Mouse (Mus musculus) urinary bladder, adult 18-20 months (tissue): ENCODE results near the gene Edem3.
"Not testable (repeated sequence)": the region's sequence is repeated elsewhere in the genome, so short reads cannot be mapped to it uniquely, and the experiment has no call there.

Experiments
- DNase-seq, 2 experiments: peaks; one replicate each; pipeline ENCODE4 v3.0.0; 2022; ENCODE audit warnings: low spot score in 2 of 2, mixed read lengths in 2 of 2

Gene Edem3

GRCm38 (mm10) chr1:151749894-151750293 is 5.3 kb upstream of the Edem3 start:
- not testable (repeated sequence) for DNase-seq

GRCm38 (mm10) chr1:151752946-151753345 is 2.2 kb upstream of the Edem3 start:
- no peak for DNase-seq

GRCm38 (mm10) chr1:151753374-151753929 is 1.7 kb upstream of the Edem3 start:
- DNase-seq: no peak

GRCm38 (mm10) chr1:151754028-151754489 is 1.1 kb upstream of the Edem3 start:
- DNase-seq: no peak

- no peak for DNase-seq
Observed at GRCm38 (mm10) chr1:151755660-151756424, 671 bp downstream of the Edem3 start.

GRCm38 (mm10) chr1:151756425-151756728 is 1.2 kb downstream of the Edem3 start:
- DNase-seq: no peak

- no peak for DNase-seq
Observed at GRCm38 (mm10) chr1:151758301-151758700, 3.1 kb downstream of the Edem3 start.

- DNase-seq: no peak
Observed at GRCm38 (mm10) chr1:151758991-151759390, 3.8 kb downstream of the Edem3 start.

- no peak for DNase-seq
Observed at GRCm38 (mm10) chr1:151764236-151764635, 9.1 kb downstream of the Edem3 start.

- DNase-seq: no peak
Observed at GRCm38 (mm10) chr1:151766166-151766565, 11.0 kb downstream of the Edem3 start.

- DNase-seq: no peak
Observed at GRCm38 (mm10) chr1:151766976-151767654, 11.9 kb downstream of the Edem3 start.

GRCm38 (mm10) chr1:151769200-151769913 is 14.2 kb downstream of the Edem3 start:
- DNase-seq: no peak

GRCm38 (mm10) chr1:151777616-151778015 is 22.4 kb downstream of the Edem3 start:
- DNase-seq: no peak

- no peak for DNase-seq
Observed at GRCm38 (mm10) chr1:151778592-151778991, 23.4 kb downstream of the Edem3 start.

- no peak for DNase-seq
Observed at GRCm38 (mm10) chr1:151779306-151779705, 24.1 kb downstream of the Edem3 start.

- DNase-seq: no peak
Observed at GRCm38 (mm10) chr1:151781447-151781846, 26.3 kb downstream of the Edem3 start.

- no peak for DNase-seq
Observed at GRCm38 (mm10) chr1:151783403-151783802, 28.2 kb downstream of the Edem3 start.

GRCm38 (mm10) chr1:151786406-151786805 is 31.2 kb downstream of the Edem3 start:
- DNase-seq: no peak

- no peak for DNase-seq
Observed at GRCm38 (mm10) chr1:151789136-151789535, 34.0 kb downstream of the Edem3 start.

- not testable (repeated sequence) for DNase-seq
Observed at GRCm38 (mm10) chr1:151792076-151792475, 36.9 kb downstream of the Edem3 start.

- not testable (repeated sequence) for DNase-seq
Observed at GRCm38 (mm10) chr1:151802795-151803194, 47.6 kb downstream of the Edem3 start.

- DNase-seq: no peak
Observed at GRCm38 (mm10) chr1:151807286-151807685, 52.1 kb downstream of the Edem3 start.
